17 mouse cellular contexts compared by ENCODE assay signal in genomic region chr12:8107137-8107536, GRCm38 (mm10).
DNase-seq lines count a peak whose midpoint lies in the region; ATAC-seq and TF ChIP-seq lines count a peak whose summit lies in the region.
"Had no signal": no experiment of that assay in that cellular context is flagged by ENCODE, and none has a peak within 500 bp of the region (broad histone marks: within the 10 kb centered on the region; RNA-seq: fewer than 3 reads in every experiment).

No protein-coding gene starts in this region.

- ATAC-seq in kidney, embryonic 14.5 days (ENCODE audit: low FRiP score, low TSS enrichment) = peak; percentile 80
- no peak for ATAC-seq in neural tube, embryonic 15.5 days (ENCODE audit: low FRiP score)
- ATAC-seq in hindbrain, embryonic 15.5 days (ENCODE audit: low FRiP score, low read depth) = peak; percentile 73

- no peak overlapping the region for H3K4me2 ChIP-seq in kidney, embryonic 14.5 days (replicated peaks; ENCODE audit: low read depth, low read length)
- no peak overlapping the region for H3K4me2 ChIP-seq in neural tube, embryonic 15.5 days
- H3K4me2 ChIP-seq in hindbrain, embryonic 15.5 days = no peak overlapping the region
- H3K4me2 ChIP-seq: forebrain, embryonic 12.5 days had no signal

- no peak overlapping the region for H3K9ac ChIP-seq in kidney, embryonic 14.5 days (ENCODE audit: low read depth, low read length)
- H3K9ac ChIP-seq in neural tube, embryonic 15.5 days (replicated peaks) = no peak overlapping the region
- H3K9ac ChIP-seq in hindbrain, embryonic 15.5 days = no peak overlapping the region
- H3K9ac ChIP-seq: forebrain, embryonic 12.5 days had no signal

- no peaks in the 10 kb centered on the region for H3K9me3 ChIP-seq in kidney, embryonic 14.5 days (ENCODE audit: control insufficient read depth, low read length)
- H3K9me3 ChIP-seq in neural tube, embryonic 15.5 days (replicated peaks) = no peaks in the 10 kb centered on the region
- no peaks in the 10 kb centered on the region for H3K9me3 ChIP-seq in hindbrain, embryonic 15.5 days
- H3K9me3 ChIP-seq: forebrain, embryonic 12.5 days; megakaryocyte, embryonic 14.5 days had no signal

- H3K4me3 ChIP-seq in kidney, embryonic 14.5 days (ENCODE audit: low read length) = no peak overlapping the region
- H3K4me3 ChIP-seq in neural tube, embryonic 15.5 days (replicated peaks) = no peak overlapping the region
- H3K4me3 ChIP-seq in hindbrain, embryonic 15.5 days = no peak overlapping the region
- H3K4me3 ChIP-seq in cerebellum, adult 2 months (replicated peaks; ENCODE audit: insufficient read depth, low read depth, low read length) = no peak overlapping the region
- H3K4me3 ChIP-seq: forebrain, embryonic 12.5 days; heart, adult 2 months; megakaryocyte, embryonic 14.5 days had no signal

- TF ChIP-seq CTCF in cerebellum, adult 2 months (IDR thresholded peaks at IDR 0.05; ENCODE audit: borderline replicate concordance, insufficient read depth, low read depth, low read length) = no peak

- H3K4me1 ChIP-seq in kidney, embryonic 14.5 days (ENCODE audit: control insufficient read depth, insufficient read depth, low read length) = peaks cover 7% of the 10 kb centered on the region; the same call in 1 of the 2 replicates
- 0 out of 2 replicates have a peak, but pooled peaks cover 5% of the 10 kb centered on the region for H3K4me1 ChIP-seq in neural tube, embryonic 15.5 days
- H3K4me1 ChIP-seq in hindbrain, embryonic 15.5 days (replicated peaks) = no peaks in the 10 kb centered on the region
- peaks cover 3% of the 10 kb centered on the region; the same call in 1 of the 2 replicates for H3K4me1 ChIP-seq in cerebellum, adult 2 months (ENCODE audit: control insufficient read depth, insufficient read depth, low read length)
- H3K4me1 ChIP-seq: forebrain, embryonic 12.5 days; megakaryocyte, embryonic 14.5 days had no signal

- 30% methylated on average over 4 of the region's 4 CpGs for WGBS in kidney, embryonic 14.5 days
- WGBS in neural tube, embryonic 15.5 days = 62% methylated on average over 4 of the region's 4 CpGs
- 54% methylated on average over 4 of the region's 4 CpGs for WGBS in hindbrain, embryonic 15.5 days
- WGBS in cerebellum, adult 2 months = 83% methylated on average over 4 of the region's 4 CpGs

- H3K36me3 ChIP-seq in kidney, embryonic 14.5 days (ENCODE audit: control insufficient read depth, insufficient read depth, low read length) = no peaks in the 10 kb centered on the region
- H3K36me3 ChIP-seq in neural tube, embryonic 15.5 days = no peaks in the 10 kb centered on the region
- H3K36me3 ChIP-seq in hindbrain, embryonic 15.5 days = no peaks in the 10 kb centered on the region
- H3K36me3 ChIP-seq: forebrain, embryonic 12.5 days had no signal

- no peak overlapping the region for H3K27ac ChIP-seq in kidney, embryonic 14.5 days (ENCODE audit: low read depth, low read length)
- H3K27ac ChIP-seq in neural tube, embryonic 15.5 days (replicated peaks) = no peak overlapping the region
- H3K27ac ChIP-seq in hindbrain, embryonic 15.5 days (replicated peaks) = no peak overlapping the region
- H3K27ac ChIP-seq in cerebellum, adult 2 months (ENCODE audit: insufficient read depth, low read length) = no peak overlapping the region
- H3K27ac ChIP-seq: forebrain, embryonic 12.5 days; heart, adult 2 months had no signal

- no peaks in the 10 kb centered on the region for H3K27me3 ChIP-seq in kidney, embryonic 14.5 days (ENCODE audit: control insufficient read depth, insufficient read depth, low read length)
- no peaks in the 10 kb centered on the region for H3K27me3 ChIP-seq in neural tube, embryonic 15.5 days (replicated peaks)
- H3K27me3 ChIP-seq in hindbrain, embryonic 15.5 days = no peaks in the 10 kb centered on the region
- no peaks in the 10 kb centered on the region for H3K27me3 ChIP-seq in cerebellum, adult 2 months (ENCODE audit: control insufficient read depth, insufficient read depth, low read length)
- H3K27me3 ChIP-seq: forebrain, embryonic 12.5 days; megakaryocyte, embryonic 14.5 days had no signal

- DNase-seq in kidney, postnatal 36 days = no peak
- peak; percentile 15 for DNase-seq in neural tube, embryonic 10.5 days (ENCODE audit: extremely low spot score, low spot score)
- DNase-seq in cerebellum, adult 2 months = no peak
- DNase-seq in yolk sac, embryonic 10.5 days (ENCODE audit: low spot score) = no peak
- no peak for DNase-seq in spleen, postnatal 36 days (ENCODE audit: low spot score in 2 of 2)
- DNase-seq: adrenal gland, adult 2 months; cerebellum, postnatal 36 days; gastrocnemius, postnatal 14 days; heart, adult 2 months; kidney, adult 8-10 months; lung, adult 18-20 months; thymus, adult 18-20 months had no signal

- no peak for TF ChIP-seq POLR2A in cerebellum, adult 2 months (IDR thresholded peaks at IDR 0.05; ENCODE audit: borderline replicate concordance, insufficient read depth, low read length)
